Mouse (Mus musculus): ENCODE data around the gene Ankzf1.
A peak's percentile ranks its signal among the peaks of the same experiment; 100 is the strongest.

Gene Ankzf1

GRCm38 (mm10) chr1:75190577-75190976 lies 1.4 kb upstream of the Ankzf1 start:
- DNase-seq, result no peak

GRCm38 (mm10) chr1:75191258-75191621 lies 711 bp upstream of the Ankzf1 start:
- DNase-seq, result no peak

DNA sequence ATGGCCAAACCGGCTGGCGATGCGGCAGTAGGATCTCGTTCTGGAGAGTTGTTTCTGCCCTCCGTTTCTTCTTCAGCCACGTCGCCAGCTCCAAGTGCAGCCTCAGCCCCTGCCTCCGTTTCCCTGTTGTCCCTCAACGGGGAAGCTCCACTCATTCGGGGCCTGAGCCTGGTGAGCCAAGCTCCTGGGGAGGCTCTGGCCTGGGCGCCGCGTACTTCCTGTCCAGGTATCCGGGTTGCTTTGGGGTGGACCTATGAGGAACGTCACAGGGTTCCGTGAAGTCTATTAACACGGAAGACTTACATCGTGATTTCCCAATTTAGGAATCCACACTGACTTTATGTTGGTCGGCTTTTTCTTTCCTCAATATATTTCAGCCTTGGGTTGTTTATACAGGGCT lies 501 bp downstream of the Ankzf1 start:
- DNase-seq, result peak; percentile 22 to 29

GRCm38 (mm10) chr1:75201236-75201635 lies 9.3 kb downstream of the Ankzf1 start:
- DNase-seq, result no peak

DNA sequence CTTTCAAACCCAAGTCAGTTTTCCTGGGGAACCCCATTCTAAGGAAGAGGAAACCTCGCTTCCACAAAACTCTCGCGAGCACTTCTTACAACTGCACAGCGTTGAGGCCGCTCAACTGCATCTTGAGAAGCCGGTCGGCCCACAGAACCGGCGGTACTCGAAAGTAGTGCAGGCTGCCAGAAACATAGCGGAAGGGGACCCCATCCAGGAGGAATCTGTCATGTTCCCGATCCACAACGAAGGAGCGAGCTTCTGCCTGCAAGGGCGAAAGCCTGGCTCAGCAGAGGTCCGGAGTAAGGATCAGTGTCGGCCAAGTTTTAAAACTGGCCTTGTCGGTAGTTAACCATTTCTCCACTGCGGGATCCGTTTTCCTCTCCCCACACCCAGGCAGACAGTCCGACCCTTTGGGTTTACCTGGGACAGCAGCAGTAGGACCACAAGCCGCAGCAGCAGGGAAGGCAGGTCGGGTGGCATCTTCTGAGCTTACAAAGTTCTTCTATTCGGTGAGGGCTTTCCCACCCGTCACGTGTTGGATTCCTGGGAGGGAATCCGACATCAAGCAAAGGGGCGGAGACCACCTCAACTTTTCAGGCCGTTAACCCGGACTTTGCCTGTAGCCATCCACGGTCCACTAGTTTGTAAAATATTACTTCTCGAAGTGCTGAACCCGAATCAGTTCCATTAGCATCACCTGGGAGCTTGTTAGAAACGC lies 17.2 kb downstream of the Ankzf1 start:
- DNase-seq, result peak; percentile 22 to 43

GRCm38 (mm10) chr1:75210136-75211087 lies 18.5 kb downstream of the Ankzf1 start, which contains the start of the genes Glb1l and Stk16:
Gene Glb1l (minus strand): TSS chr1:75210813.
Gene Stk16 (plus strand): TSS chr1:75210838.
- peak; percentile 97 for DNase-seq

- no peak for DNase-seq
Measured at GRCm38 (mm10) chr1:75211141-75211708, 19.3 kb downstream of the Ankzf1 start.

- no peak for DNase-seq
Measured at GRCm38 (mm10) chr1:75212542-75212941, 20.6 kb downstream of the Ankzf1 start.

DNA sequence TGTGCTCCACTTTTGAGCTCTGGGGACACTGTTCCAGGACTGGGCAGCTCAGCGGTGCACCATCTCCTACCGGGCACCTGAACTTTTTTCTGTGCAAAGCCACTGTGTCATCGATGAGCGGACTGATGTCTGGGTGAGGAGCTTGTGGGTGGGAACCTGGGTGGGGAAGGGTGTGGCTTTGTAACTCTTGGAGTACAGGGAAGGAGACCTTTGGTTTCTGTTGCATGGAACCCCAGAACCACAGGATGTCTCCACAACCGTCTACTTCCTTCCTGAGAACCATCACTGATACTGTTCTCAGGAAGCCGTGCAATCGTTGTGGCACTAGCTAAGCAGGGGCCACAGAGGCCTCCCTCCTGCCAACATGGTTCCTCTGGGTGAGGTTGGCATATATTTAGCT lies 21.1 kb downstream of the Ankzf1 start:
- DNase-seq, result no peak

GRCm38 (mm10) chr1:75214442-75214841 lies 22.5 kb downstream of the Ankzf1 start:
- DNase-seq, result no peak

DNA sequence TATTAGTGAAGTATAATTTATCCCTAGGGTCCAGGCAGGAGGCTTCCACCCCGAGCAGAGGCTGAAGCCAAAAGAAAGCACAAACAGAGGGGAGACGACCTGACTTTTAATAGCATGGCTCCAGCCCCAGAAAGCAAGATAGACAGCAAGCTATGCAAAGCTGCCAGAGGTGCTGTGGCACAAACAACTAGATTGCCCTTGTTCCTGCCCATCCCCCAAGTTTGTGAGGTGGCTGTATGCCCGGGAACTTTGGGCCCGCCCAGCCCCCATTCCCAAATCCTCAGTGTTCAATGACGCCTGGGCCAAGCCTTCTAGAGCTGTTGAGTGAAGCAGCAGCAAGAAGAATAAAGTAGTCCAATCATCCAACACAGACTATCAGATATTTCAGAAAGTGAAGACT lies 22.9 kb downstream of the Ankzf1 start:
- no peak for DNase-seq

DNA sequence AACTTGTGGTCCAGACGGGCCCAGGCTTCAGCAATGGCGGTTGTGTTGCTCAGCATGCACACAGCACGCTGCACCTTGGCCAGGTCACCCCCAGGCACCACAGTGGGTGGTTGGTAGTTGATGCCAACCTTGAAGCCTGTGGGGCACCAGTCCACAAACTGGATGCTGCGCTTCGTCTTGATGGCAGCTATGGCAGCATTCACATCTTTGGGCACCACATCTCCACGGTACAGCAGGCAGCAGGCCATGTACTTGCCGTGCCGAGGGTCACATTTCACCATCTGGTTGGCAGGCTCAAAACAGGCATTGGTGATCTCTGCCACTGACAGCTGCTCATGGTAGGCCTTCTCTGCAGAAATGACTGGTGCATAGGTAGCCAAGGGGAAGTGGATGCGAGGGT lies 23.8 kb downstream of the Ankzf1 start:
- no peak for DNase-seq

GRCm38 (mm10) chr1:75216797-75217585 lies 25.0 kb downstream of the Ankzf1 start:
- DNase-seq, result no peak

- DNase-seq, result no peak
Measured at GRCm38 (mm10) chr1:75217893-75218226, 25.9 kb downstream of the Ankzf1 start.

GRCm38 (mm10) chr1:75218227-75219001 lies 26.5 kb downstream of the Ankzf1 start:
- DNase-seq, result peak; percentile 82 to 85

GRCm38 (mm10) chr1:75219078-75219477 lies 27.1 kb downstream of the Ankzf1 start:
- peak; percentile 99 for DNase-seq

- no peak for DNase-seq
Measured at GRCm38 (mm10) chr1:75219531-75219930, 27.6 kb downstream of the Ankzf1 start, which contains the start of gene Tuba4a. Gene Tuba4a (minus strand): TSS chr1:75219865.

GRCm38 (mm10) chr1:75221538-75221937 lies 29.6 kb downstream of the Ankzf1 start:
- DNase-seq, result no peak

DNA sequence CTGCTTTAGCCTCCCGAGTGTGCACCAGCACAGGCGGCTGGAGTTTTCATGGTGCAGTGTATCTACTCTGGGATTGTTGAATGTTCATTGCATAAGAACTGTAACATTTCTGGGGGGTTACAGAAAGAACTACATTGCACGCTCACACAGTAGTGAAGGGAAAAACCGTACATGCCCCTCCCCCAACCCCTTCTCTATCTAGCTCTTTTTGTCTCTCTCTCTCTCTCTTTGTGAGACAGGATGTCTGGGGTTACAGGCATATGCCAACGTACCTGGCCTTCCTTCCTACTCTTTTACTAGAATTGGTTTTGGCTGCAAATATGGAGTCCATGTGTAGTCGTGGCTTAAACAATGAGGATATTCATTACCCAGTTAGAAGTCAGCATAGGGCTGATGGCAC lies 31.0 kb downstream of the Ankzf1 start:
- DNase-seq, result no peak

- peak; percentile 30 to 38 for DNase-seq
Measured at GRCm38 (mm10) chr1:75223532-75223931, 31.6 kb downstream of the Ankzf1 start.

GRCm38 (mm10) chr1:75225473-75225872 lies 33.5 kb downstream of the Ankzf1 start:
- no peak for DNase-seq

GRCm38 (mm10) chr1:75226138-75226537 lies 34.2 kb downstream of the Ankzf1 start:
- DNase-seq, result no peak

All from B cell, adult 2 months (primary cell).